Mouse (Mus musculus): ENCODE data around the gene Ankrd11. TPM values are rescaled to one million over a fixed set of nuclear protein-coding genes. Genes with fewer than 3 reads are reported as not detected.

Gene Ankrd11
- polyA plus RNA-seq, 1 experiment from 2014 or later: 64.9 TPM

GRCm38 (mm10) chr8:122917531-122918392 is 124.3 kb downstream of the Ankrd11 start:
- no peak for ATAC-seq (ENCODE audit: low FRiP score, low read depth)
- Histone ChIP-seq H3K36me3 (peaks cover 30% of the 10 kb centered on the region; the same call in 1 of the 2 replicates), H3K4me3 (no peak overlapping the region), H3K4me1 (peaks cover 22% of the 10 kb centered on the region), H3K27ac (replicated peaks) (no peak overlapping the region), H3K27me3 (no peaks in the 10 kb centered on the region), H3K9me3 (no peaks in the 10 kb centered on the region), H3K9ac (replicated peaks) (no peak overlapping the region), H3K4me2 (replicated peaks) (no peak overlapping the region)
- 69% methylated on average over 11 of the region's 11 CpGs for WGBS

GRCm38 (mm10) chr8:122916766-122917165 is 125.3 kb downstream of the Ankrd11 start:
- Histone ChIP-seq H3K36me3 (peaks cover 35% of the 10 kb centered on the region; the same call in 1 of the 2 replicates), H3K27me3 (no peaks in the 10 kb centered on the region), H3K27ac (replicated peaks) (no peak overlapping the region), H3K4me2 (replicated peaks) (no peak overlapping the region), H3K9me3 (no peaks in the 10 kb centered on the region), H3K9ac (replicated peaks) (no peak overlapping the region), H3K4me1 (peaks cover 18% of the 10 kb centered on the region), H3K4me3 (no peak overlapping the region)
- no peak for ATAC-seq (ENCODE audit: low FRiP score, low read depth)
- WGBS: 82% methylated on average over 3 of the region's 3 CpGs

GRCm38 (mm10) chr8:122912871-122913270 is 129.2 kb downstream of the Ankrd11 start:
- Histone ChIP-seq H3K9ac (replicated peaks) (no peak overlapping the region), H3K27me3 (no peaks in the 10 kb centered on the region), H3K4me3 (no peak overlapping the region), H3K36me3 (peaks cover 43% of the 10 kb centered on the region), H3K4me1 (peaks cover 6% of the 10 kb centered on the region), H3K9me3 (no peaks in the 10 kb centered on the region), H3K27ac (replicated peaks) (no peak overlapping the region), H3K4me2 (replicated peaks) (no peak overlapping the region)
- 90% methylated on average over 4 of the region's 4 CpGs for WGBS
- ATAC-seq (ENCODE audit: low FRiP score, low read depth): no peak

- 90% methylated on average over 3 of the region's 3 CpGs for WGBS
- H3K27me3 ChIP-seq: no peaks in the 10 kb centered on the region
- no peak for ATAC-seq (ENCODE audit: low FRiP score, low read depth)
- no peaks in the 10 kb centered on the region for H3K9me3 ChIP-seq
- no peak overlapping the region for H3K9ac ChIP-seq (replicated peaks)
- peaks cover 6% of the 10 kb centered on the region for H3K4me1 ChIP-seq
- no peak overlapping the region for H3K4me2 ChIP-seq (replicated peaks)
- peaks cover 49% of the 10 kb centered on the region for H3K36me3 ChIP-seq
- no peak overlapping the region for H3K27ac ChIP-seq (replicated peaks)
- H3K4me3 ChIP-seq: no peak overlapping the region
Observed at GRCm38 (mm10) chr8:122912150-122912549, 129.9 kb downstream of the Ankrd11 start.

GRCm38 (mm10) chr8:122906463-122907021 is 135.5 kb downstream of the Ankrd11 start:
- H3K36me3 ChIP-seq: peaks cover 16% of the 10 kb centered on the region
- no peak overlapping the region for H3K27ac ChIP-seq (replicated peaks)
- 58% methylated on average over 6 of the region's 6 CpGs for WGBS
- ATAC-seq (ENCODE audit: low FRiP score, low read depth): peak; percentile 38
- no peaks in the 10 kb centered on the region for H3K9me3 ChIP-seq
- peaks cover 6% of the 10 kb centered on the region for H3K4me1 ChIP-seq
- no peak overlapping the region for H3K9ac ChIP-seq (replicated peaks)
- no peaks in the 10 kb centered on the region for H3K27me3 ChIP-seq
- no peak overlapping the region for H3K4me3 ChIP-seq
- H3K4me2 ChIP-seq (replicated peaks): no peak overlapping the region

GRCm38 (mm10) chr8:122905346-122905745 is 136.7 kb downstream of the Ankrd11 start:
- Histone ChIP-seq H3K9ac (replicated peaks) (no peak overlapping the region), H3K27ac (replicated peaks) (no peak overlapping the region), H3K9me3 (no peaks in the 10 kb centered on the region), H3K4me2 (replicated peaks) (no peak overlapping the region), H3K4me1 (peaks cover 6% of the 10 kb centered on the region), H3K4me3 (no peak overlapping the region), H3K36me3 (peaks cover 16% of the 10 kb centered on the region), H3K27me3 (no peaks in the 10 kb centered on the region)
- ATAC-seq (ENCODE audit: low FRiP score, low read depth): no peak
- 93% methylated on average over 4 of the region's 4 CpGs for WGBS

- 88% methylated on average over 11 of the region's 11 CpGs for WGBS
- no peak overlapping the region for H3K9ac ChIP-seq (replicated peaks)
- no peak overlapping the region for H3K4me2 ChIP-seq (replicated peaks)
- no peaks in the 10 kb centered on the region for H3K4me1 ChIP-seq
- H3K9me3 ChIP-seq: no peaks in the 10 kb centered on the region
- no peak overlapping the region for H3K4me3 ChIP-seq
- H3K36me3 ChIP-seq: peaks cover 23% of the 10 kb centered on the region
- ATAC-seq (ENCODE audit: low FRiP score, low read depth): no peak
- no peaks in the 10 kb centered on the region for H3K27me3 ChIP-seq
- no peak overlapping the region for H3K27ac ChIP-seq (replicated peaks)
Observed at GRCm38 (mm10) chr8:122904496-122904895, 137.6 kb downstream of the Ankrd11 start.

GRCm38 (mm10) chr8:122903002-122903401 is 139.1 kb downstream of the Ankrd11 start:
- 17% methylated on average over 5 of the region's 5 CpGs for WGBS
- Histone ChIP-seq H3K9ac (replicated peaks) (no peak overlapping the region), H3K9me3 (no peaks in the 10 kb centered on the region), H3K4me3 (no peak overlapping the region), H3K27me3 (no peaks in the 10 kb centered on the region), H3K4me1 (no peaks in the 10 kb centered on the region), H3K4me2 (replicated peaks) (no peak overlapping the region), H3K27ac (replicated peaks) (no peak overlapping the region), H3K36me3 (peaks cover 32% of the 10 kb centered on the region)
- ATAC-seq (ENCODE audit: low FRiP score, low read depth): no peak

- Histone ChIP-seq H3K4me3 (no peak overlapping the region), H3K27ac (replicated peaks) (no peak overlapping the region), H3K9ac (replicated peaks) (no peak overlapping the region), H3K4me2 (replicated peaks) (no peak overlapping the region), H3K27me3 (no peaks in the 10 kb centered on the region), H3K36me3 (peaks cover 32% of the 10 kb centered on the region), H3K9me3 (no peaks in the 10 kb centered on the region), H3K4me1 (no peaks in the 10 kb centered on the region)
- WGBS: 66% methylated on average over 3 of the region's 3 CpGs
- no peak for ATAC-seq (ENCODE audit: low FRiP score, low read depth)
Observed at GRCm38 (mm10) chr8:122902581-122902980, 139.5 kb downstream of the Ankrd11 start.

- no peak overlapping the region for H3K4me3 ChIP-seq
- no peaks in the 10 kb centered on the region for H3K4me1 ChIP-seq
- no peaks in the 10 kb centered on the region for H3K27me3 ChIP-seq
- no peak overlapping the region for H3K27ac ChIP-seq (replicated peaks)
- H3K4me2 ChIP-seq (replicated peaks): no peak overlapping the region
- no peaks in the 10 kb centered on the region for H3K9me3 ChIP-seq
- peaks cover 33% of the 10 kb centered on the region for H3K36me3 ChIP-seq
- no peak overlapping the region for H3K9ac ChIP-seq (replicated peaks)
- 87% methylated on average over 8 of the region's 8 CpGs for WGBS
- no peak for ATAC-seq (ENCODE audit: low FRiP score, low read depth)
Observed at GRCm38 (mm10) chr8:122901892-122902515, 140.1 kb downstream of the Ankrd11 start.

- Histone ChIP-seq H3K27ac (replicated peaks) (no peak overlapping the region), H3K36me3 (peaks cover 38% of the 10 kb centered on the region), H3K27me3 (no peaks in the 10 kb centered on the region), H3K9me3 (no peaks in the 10 kb centered on the region), H3K4me3 (no peak overlapping the region), H3K4me2 (replicated peaks) (no peak overlapping the region), H3K9ac (replicated peaks) (no peak overlapping the region), H3K4me1 (no peaks in the 10 kb centered on the region)
- ATAC-seq (ENCODE audit: low FRiP score, low read depth): no peak
- WGBS: 95% methylated on average over 7 of the region's 7 CpGs
Observed at GRCm38 (mm10) chr8:122901476-122901875, 140.6 kb downstream of the Ankrd11 start.

GRCm38 (mm10) chr8:122899085-122899484 is 143.0 kb downstream of the Ankrd11 start:
- no peak overlapping the region for H3K4me3 ChIP-seq
- H3K27me3 ChIP-seq: no peaks in the 10 kb centered on the region
- ATAC-seq (ENCODE audit: low FRiP score, low read depth): no peak
- peaks cover 61% of the 10 kb centered on the region for H3K36me3 ChIP-seq
- no peaks in the 10 kb centered on the region for H3K9me3 ChIP-seq
- H3K4me2 ChIP-seq (replicated peaks): no peak overlapping the region
- no peaks in the 10 kb centered on the region for H3K4me1 ChIP-seq
- 84% methylated on average over 5 of the region's 5 CpGs for WGBS
- no peak overlapping the region for H3K27ac ChIP-seq (replicated peaks)
- H3K9ac ChIP-seq (replicated peaks): no peak overlapping the region
